Mouse (Mus musculus) urinary bladder, postnatal 10 days (tissue): ENCODE measurements around the gene Alpk3.

ENCODE experiments used
- DNase-seq: peaks from one replicate; pipeline ENCODE4 v3.0.0; 2022; ENCODE audit warnings: low spot score

Alpk3 gene

GRCm38 (mm10) chr7:81057471-81057870 is at the start of gene Alpk3:
TSS of gene Alpk3 (plus strand) at chr7:81057600.
- no peak for DNase-seq

- no peak for DNase-seq
Observed at GRCm38 (mm10) chr7:81008285-81008684, 49.1 kb upstream of the Alpk3 start.

GRCm38 (mm10) chr7:81011576-81011975 is 45.8 kb upstream of the Alpk3 start:
- no peak for DNase-seq

- no peak for DNase-seq
Observed at GRCm38 (mm10) chr7:81020307-81020706, 37.1 kb upstream of the Alpk3 start.

GRCm38 (mm10) chr7:81022731-81023130 is 34.7 kb upstream of the Alpk3 start:
- no peak for DNase-seq

GRCm38 (mm10) chr7:81024118-81024517 is 33.3 kb upstream of the Alpk3 start:
- DNase-seq, result no peak

GRCm38 (mm10) chr7:81024651-81025050 is 32.7 kb upstream of the Alpk3 start:
- no peak for DNase-seq

- DNase-seq, result no peak
Observed at GRCm38 (mm10) chr7:81025751-81026150, 31.6 kb upstream of the Alpk3 start.

GRCm38 (mm10) chr7:81039711-81040110 is 17.7 kb upstream of the Alpk3 start:
- DNase-seq, result no peak

GRCm38 (mm10) chr7:81043023-81043620 is 14.3 kb upstream of the Alpk3 start:
- no peak for DNase-seq

- DNase-seq, result no peak
Observed at GRCm38 (mm10) chr7:81047847-81048246, 9.6 kb upstream of the Alpk3 start.

GRCm38 (mm10) chr7:81048513-81048912 is 8.9 kb upstream of the Alpk3 start:
- no peak for DNase-seq

GRCm38 (mm10) chr7:81049966-81050365 is 7.4 kb upstream of the Alpk3 start:
- DNase-seq, result no peak

- DNase-seq, result no peak
Observed at GRCm38 (mm10) chr7:81055709-81056370, 1.6 kb upstream of the Alpk3 start.

GRCm38 (mm10) chr7:81057901-81058711 is 706 bp downstream of the Alpk3 start:
- DNase-seq, result no peak

- no peak for DNase-seq
Observed at GRCm38 (mm10) chr7:81058712-81059154, 1.3 kb downstream of the Alpk3 start.

- DNase-seq, result no peak
Observed at GRCm38 (mm10) chr7:81059388-81059787, 2.0 kb downstream of the Alpk3 start.

- no peak for DNase-seq
Observed at GRCm38 (mm10) chr7:81060908-81061307, 3.5 kb downstream of the Alpk3 start.

- DNase-seq, result no peak
Observed at GRCm38 (mm10) chr7:81061936-81062335, 4.5 kb downstream of the Alpk3 start.

- DNase-seq, result no peak
Observed at GRCm38 (mm10) chr7:81063332-81063731, 5.9 kb downstream of the Alpk3 start.

GRCm38 (mm10) chr7:81066714-81067113 is 9.3 kb downstream of the Alpk3 start:
- DNase-seq, result no peak

GRCm38 (mm10) chr7:81072463-81072862 is 15.1 kb downstream of the Alpk3 start:
- DNase-seq, result no peak

- no peak for DNase-seq
Observed at GRCm38 (mm10) chr7:81073273-81073672, 15.9 kb downstream of the Alpk3 start.
